Mouse (Mus musculus): Measurements from ENCODE around the gene H2-M10.4. TPM values are rescaled to one million over a fixed set of nuclear protein-coding genes. Genes with fewer than 3 reads are reported as not detected.
"Not testable (repeated sequence)": the region's sequence is repeated elsewhere in the genome, so short reads cannot be mapped to it uniquely, and the experiment has no call there.

Gene H2-M10.4
- polyA plus RNA-seq (2015; fragmentation: Nextera tagmentation; extraction: Ambion mirVana) = not detected in 2 replicates

GRCm38 (mm10) chr17:36462234-36462633 is at the start of gene H2-M10.4:
TSS of gene H2-M10.4 (minus strand) at chr17:36462334.
- H3K27me3 ChIP-seq = no peaks in the 10 kb centered on the region
- WGBS = 87% methylated on average over 7 of the region's 7 CpGs
- H3K4me2 ChIP-seq = no peak within 1 kb of the TSS
- ATAC-seq (ENCODE audit: insufficient number of reproducible peaks, low FRiP score, low TSS enrichment, low read depth) = no peak
- no peak within 1 kb of the TSS for H3K27ac ChIP-seq
- no peak within 1 kb of the TSS for H3K4me3 ChIP-seq
- H3K36me3 ChIP-seq = no peaks in the 10 kb centered on the region
- no peak within 1 kb of the TSS for H3K9ac ChIP-seq
- no peaks in the 10 kb centered on the region for H3K4me1 ChIP-seq
- no peaks in the 10 kb centered on the region for H3K9me3 ChIP-seq

GRCm38 (mm10) chr17:36503910-36504309 is 41.8 kb upstream of the H2-M10.4 start:
- Histone ChIP-seq H3K9me3 (no peaks in the 10 kb centered on the region), H3K27ac (no peak overlapping the region), H3K4me3 (no peak overlapping the region), H3K9ac (no peak overlapping the region), H3K4me2 (no peak overlapping the region), H3K36me3 (no peaks in the 10 kb centered on the region), H3K27me3 (no peaks in the 10 kb centered on the region), H3K4me1 (no peaks in the 10 kb centered on the region)
- ATAC-seq (ENCODE audit: insufficient number of reproducible peaks, low FRiP score, low TSS enrichment, low read depth) = no peak

GRCm38 (mm10) chr17:36500435-36500834 is 38.3 kb upstream of the H2-M10.4 start:
- Histone ChIP-seq H3K9ac (no peak overlapping the region), H3K4me1 (no peaks in the 10 kb centered on the region), H3K36me3 (no peaks in the 10 kb centered on the region), H3K27me3 (no peaks in the 10 kb centered on the region), H3K9me3 (no peaks in the 10 kb centered on the region), H3K4me3 (no peak overlapping the region), H3K27ac (no peak overlapping the region), H3K4me2 (no peak overlapping the region)
- 47% methylated on average over 1 of the region's 1 CpGs for WGBS
- no peak for ATAC-seq (ENCODE audit: insufficient number of reproducible peaks, low FRiP score, low TSS enrichment, low read depth)

- not testable (repeated sequence) for H3K9ac ChIP-seq; H3K27me3 ChIP-seq; H3K9me3 ChIP-seq; ATAC-seq (ENCODE audit: insufficient number of reproducible peaks, low FRiP score, low TSS enrichment, low read depth); H3K36me3 ChIP-seq; H3K4me2 ChIP-seq; H3K4me1 ChIP-seq; H3K4me3 ChIP-seq; H3K27ac ChIP-seq
- 94% methylated on average over 16 of the region's 16 CpGs for WGBS
Observed at GRCm38 (mm10) chr17:36488181-36488580, 26.0 kb upstream of the H2-M10.4 start.

- 92% methylated on average over 1 of the region's 1 CpGs for WGBS
Observed at GRCm38 (mm10) chr17:36486687-36487230, 24.6 kb upstream of the H2-M10.4 start.

GRCm38 (mm10) chr17:36483865-36484264 is 21.7 kb upstream of the H2-M10.4 start:
- Histone ChIP-seq H3K27ac (no peak overlapping the region), H3K27me3 (no peaks in the 10 kb centered on the region), H3K4me2 (no peak overlapping the region), H3K4me3 (no peak overlapping the region), H3K9me3 (no peaks in the 10 kb centered on the region), H3K9ac (no peak overlapping the region), H3K36me3 (no peaks in the 10 kb centered on the region), H3K4me1 (no peaks in the 10 kb centered on the region)
- no peak for ATAC-seq (ENCODE audit: insufficient number of reproducible peaks, low FRiP score, low TSS enrichment, low read depth)
- WGBS = 75% methylated on average over 3 of the region's 3 CpGs

More at GRCm38 (mm10) chr17:36486687-36487230, 24.6 kb upstream of the H2-M10.4 start:
- Histone ChIP-seq H3K36me3 (no peaks in the 10 kb centered on the region), H3K9me3 (no peaks in the 10 kb centered on the region), H3K27ac (no peak overlapping the region), H3K4me3 (no peak overlapping the region), H3K9ac (no peak overlapping the region), H3K4me1 (no peaks in the 10 kb centered on the region), H3K4me2 (no peak overlapping the region), H3K27me3 (no peaks in the 10 kb centered on the region)
- ATAC-seq (ENCODE audit: insufficient number of reproducible peaks, low FRiP score, low TSS enrichment, low read depth) = no peak

- Histone ChIP-seq H3K27me3 (no peaks in the 10 kb centered on the region), H3K9me3 (no peaks in the 10 kb centered on the region), H3K9ac (no peak overlapping the region), H3K27ac (no peak overlapping the region), H3K4me1 (no peaks in the 10 kb centered on the region), H3K4me2 (no peak overlapping the region), H3K4me3 (no peak overlapping the region), H3K36me3 (no peaks in the 10 kb centered on the region)
- ATAC-seq (ENCODE audit: insufficient number of reproducible peaks, low FRiP score, low TSS enrichment, low read depth) = no peak
- WGBS = 68% methylated on average over 4 of the region's 4 CpGs
Observed at GRCm38 (mm10) chr17:36456260-36456659, 5.9 kb downstream of the H2-M10.4 start.

GRCm38 (mm10) chr17:36431411-36431810 is 30.7 kb downstream of the H2-M10.4 start:
- H3K4me2 ChIP-seq = no peak overlapping the region
- H3K4me1 ChIP-seq = no peaks in the 10 kb centered on the region
- H3K36me3 ChIP-seq = no peaks in the 10 kb centered on the region
- no peak overlapping the region for H3K27ac ChIP-seq
- no peak overlapping the region for H3K4me3 ChIP-seq
- no peak for ATAC-seq (ENCODE audit: insufficient number of reproducible peaks, low FRiP score, low TSS enrichment, low read depth)
- H3K27me3 ChIP-seq = no peaks in the 10 kb centered on the region
- 55% methylated on average over 2 of the region's 2 CpGs for WGBS
- H3K9me3 ChIP-seq = no peaks in the 10 kb centered on the region
- no peak overlapping the region for H3K9ac ChIP-seq

- 17% methylated on average over 4 of the region's 4 CpGs for WGBS
- no peaks in the 10 kb centered on the region for H3K4me1 ChIP-seq
- H3K27ac ChIP-seq = no peak overlapping the region
Observed at GRCm38 (mm10) chr17:36418091-36418754, 43.9 kb downstream of the H2-M10.4 start.

GRCm38 (mm10) chr17:36417416-36417815 is 44.7 kb downstream of the H2-M10.4 start:
- Histone ChIP-seq H3K4me3 (no peak overlapping the region), H3K27me3 (no peaks in the 10 kb centered on the region), H3K9ac (no peak overlapping the region), H3K27ac (no peak overlapping the region), H3K4me1 (no peaks in the 10 kb centered on the region), H3K4me2 (no peak overlapping the region), H3K36me3 (no peaks in the 10 kb centered on the region), H3K9me3 (no peaks in the 10 kb centered on the region)
- ATAC-seq (ENCODE audit: insufficient number of reproducible peaks, low FRiP score, low TSS enrichment, low read depth) = no peak
- 48% methylated on average over 2 of the region's 2 CpGs for WGBS

More at GRCm38 (mm10) chr17:36418091-36418754, 43.9 kb downstream of the H2-M10.4 start:
- Histone ChIP-seq H3K27me3 (no peaks in the 10 kb centered on the region), H3K36me3 (no peaks in the 10 kb centered on the region), H3K4me3 (no peak overlapping the region), H3K9ac (no peak overlapping the region), H3K9me3 (no peaks in the 10 kb centered on the region), H3K4me2 (no peak overlapping the region)
- no peak for ATAC-seq (ENCODE audit: insufficient number of reproducible peaks, low FRiP score, low TSS enrichment, low read depth)

- H3K4me1 ChIP-seq = no peaks in the 10 kb centered on the region
- H3K27me3 ChIP-seq = no peaks in the 10 kb centered on the region
- H3K36me3 ChIP-seq = no peaks in the 10 kb centered on the region
- ATAC-seq (ENCODE audit: insufficient number of reproducible peaks, low FRiP score, low TSS enrichment, low read depth) = no peak
- H3K9ac ChIP-seq = no peak overlapping the region
- no peak overlapping the region for H3K27ac ChIP-seq
- H3K9me3 ChIP-seq = no peaks in the 10 kb centered on the region
- WGBS = 46% methylated on average over 1 of the region's 1 CpGs
- no peak overlapping the region for H3K4me3 ChIP-seq
- H3K4me2 ChIP-seq = no peak overlapping the region
Observed at GRCm38 (mm10) chr17:36415407-36415806, 46.7 kb downstream of the H2-M10.4 start.

- ATAC-seq (ENCODE audit: insufficient number of reproducible peaks, low FRiP score, low TSS enrichment, low read depth) = no peak
- no peaks in the 10 kb centered on the region for H3K36me3 ChIP-seq
- H3K4me3 ChIP-seq = no peak overlapping the region
- no peaks in the 10 kb centered on the region for H3K9me3 ChIP-seq
- no peak overlapping the region for H3K27ac ChIP-seq
- H3K9ac ChIP-seq = no peak overlapping the region
- no peaks in the 10 kb centered on the region for H3K4me1 ChIP-seq
- H3K27me3 ChIP-seq = no peaks in the 10 kb centered on the region
- 69% methylated on average over 1 of the region's 1 CpGs for WGBS
- no peak overlapping the region for H3K4me2 ChIP-seq
Observed at GRCm38 (mm10) chr17:36414361-36414760, 47.8 kb downstream of the H2-M10.4 start.

Measured in limb, embryonic 15.5 days (tissue).